Mouse (Mus musculus) ES-E14 (cell line): Measurements from ENCODE around the gene Tut7. TPM values are rescaled to one million over a fixed set of nuclear protein-coding genes. Genes with fewer than 3 reads are reported as not detected.
"Not testable (repeated sequence)": the region's sequence is repeated elsewhere in the genome, so short reads cannot be mapped to it uniquely, and the experiment has no call there.

Source experiments
- DNase-seq: peaks from one replicate; pipeline ENCODE4 v3.0.0-alpha.2; 2013; ENCODE audit warnings: low read depth, low spot score
- H3K27ac ChIP-seq: 2 replicates; pipeline ENCODE4 v1.5.1; 2012; ENCODE audit warnings: low read depth, mild to moderate bottlenecking, low read length, moderate library complexity, mixed read lengths; ENCODE audit not compliant: poor library complexity, insufficient read depth, severe bottlenecking
- H3K36me3 ChIP-seq: 2 replicates; pipeline ENCODE4 v1.6.1; 2012; ENCODE audit warnings: mild to moderate bottlenecking, low read length, moderate library complexity, mixed read lengths; ENCODE audit not compliant: control insufficient read depth, poor library complexity, insufficient read depth, severe bottlenecking
- H3K4me1 ChIP-seq, 2 experiments: fragments of 150-350 bp in 1 of 2; sonication (generic) in 1 of 2; 2 replicates each; pipeline ENCODE4 v1.6.1; 2012; ENCODE audit warnings: low read length in 2 of 2, mild to moderate bottlenecking in 1 of 2, mixed read lengths in 1 of 2; ENCODE audit not compliant: control insufficient read depth in 2 of 2, insufficient read depth in 2 of 2, poor library complexity in 1 of 2
- H3K4me3 ChIP-seq, 2 experiments: fragments of 150-350 bp in 1 of 2; sonication (generic) in 1 of 2; 2 replicates each; pipeline ENCODE4 v1.5.1; 2012; ENCODE audit warnings: low read length in 2 of 2, low read depth in 1 of 2, mild to moderate bottlenecking in 1 of 2, mixed read lengths in 1 of 2; ENCODE audit not compliant: insufficient read depth in 1 of 2, poor library complexity in 1 of 2, severe bottlenecking in 1 of 2
- H3K9ac ChIP-seq: 2 replicates; pipeline ENCODE4 v1.6.1; 2012; ENCODE audit warnings: low read depth, mild to moderate bottlenecking, low read length, mixed read lengths; ENCODE audit not compliant: poor library complexity, insufficient read depth, severe bottlenecking
- H3K9me3 ChIP-seq: fragments of 150-350 bp; sonication (generic); 2 replicates; pipeline ENCODE4 v1.6.1; 2012; ENCODE audit warnings: low read depth, mild to moderate bottlenecking, low read length; ENCODE audit not compliant: control insufficient read depth, insufficient read depth
- CHD2 ChIP-seq: IDR thresholded peaks from 2 replicates; pipeline ENCODE4 v1.6.1; 2014; ENCODE audit warnings: mild to moderate bottlenecking, low read depth, low read length, inconsistent platforms
- HCFC1 ChIP-seq: IDR thresholded peaks from 2 replicates; pipeline ENCODE4 v1.6.1; 2012; ENCODE audit warnings: low read length, inconsistent platforms, borderline replicate concordance; ENCODE audit not compliant: insufficient read depth
- MAFK ChIP-seq: IDR thresholded peaks from 2 replicates; pipeline ENCODE4 v1.6.1; 2014; ENCODE audit warnings: mild to moderate bottlenecking, low read depth, low read length, inconsistent platforms; ENCODE audit not compliant: insufficient read depth
- ZC3H11A ChIP-seq: IDR thresholded peaks from 2 replicates; pipeline ENCODE4 v1.6.1; 2012; ENCODE audit warnings: low read depth, mild to moderate bottlenecking, inconsistent platforms, low read length, borderline replicate concordance
- ZNF384 ChIP-seq: IDR thresholded peaks from 2 replicates; pipeline ENCODE4 v1.6.1; 2012; ENCODE audit warnings: low read depth, low read length, inconsistent platforms
- in situ Hi-C, 2 experiments: fragments of 600-800 bp; cut with MboI; formaldehyde crosslinking; loops; one replicate each; pipeline ENCODE4 v1.15.1; 2025; ENCODE audit warnings: low sequenced_read_pairs in 2 of 2, inconsistent platforms in 1 of 2; ENCODE audit not compliant: unreplicated experiment in 2 of 2
- total RNA-seq: library from RNA; depleted of rRNA; stranded (reverse); fragments of 300-350 nt; gene quantifications from 2 replicates; pipeline ENCODE4 v1.2.3, GENCODE M21; 2012

Tut7 gene
- total RNA-seq, 1 experiment = 31.1 TPM

DNA sequence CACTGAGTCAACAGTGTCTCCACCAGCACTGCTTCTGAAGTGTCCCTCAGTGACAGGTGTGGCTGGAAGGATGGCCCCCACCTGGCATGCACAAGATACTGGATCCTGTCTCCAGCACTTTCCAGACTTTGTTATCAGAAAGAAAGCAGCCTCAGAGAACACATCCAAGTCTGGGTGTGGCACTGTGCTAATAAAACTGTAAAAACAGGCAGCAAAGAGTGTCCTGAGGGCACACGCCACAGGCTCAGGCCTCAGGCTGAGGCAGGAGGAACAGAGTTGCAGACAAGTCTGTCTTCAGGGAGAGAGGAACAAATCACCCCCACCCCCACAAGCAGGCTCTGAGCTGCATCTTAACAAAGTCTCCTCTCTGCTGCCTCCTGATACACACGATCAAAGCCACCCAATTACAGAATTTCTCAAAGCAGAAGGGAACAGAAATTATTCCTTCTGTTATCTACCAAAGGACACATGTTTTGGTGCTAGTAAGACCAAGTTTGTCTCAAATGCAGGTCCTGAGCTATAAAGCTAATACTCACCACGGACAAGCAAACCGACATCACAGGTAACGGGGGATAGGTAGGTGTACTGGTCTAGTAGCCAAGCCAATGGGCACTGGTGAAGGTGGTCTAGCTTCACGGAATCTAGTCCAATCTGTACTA is 27.0 kb downstream of the Tut7 start:
- TF ChIP-seq ZC3H11A (no peak), MAFK (no peak), HCFC1 (no peak), ZNF384 (no peak), CHD2 (no peak)
- H3K4me1 ChIP-seq = peaks cover 2 to 4% of the 10 kb centered on the region in 2 experiments; a peak in 3 of 4 replicates
- H3K9ac ChIP-seq = no peak overlapping the region
- peaks cover 41% of the 10 kb centered on the region for H3K36me3 ChIP-seq
- no peak overlapping the region for H3K4me3 ChIP-seq
- DNase-seq = no peak
- no peak overlapping the region for H3K27ac ChIP-seq
- in situ Hi-C loops = no loop called here
- H3K9me3 ChIP-seq = no peaks in the 10 kb centered on the region

GRCm38 (mm10) chr13:59794786-59795185 is 28.2 kb downstream of the Tut7 start:
- TF ChIP-seq HCFC1 = no peak
- no peak for TF ChIP-seq ZC3H11A
- in situ Hi-C loops = no loop called here
- peaks cover 2 to 4% of the 10 kb centered on the region in 2 experiments; a peak in 3 of 4 replicates for H3K4me1 ChIP-seq
- H3K36me3 ChIP-seq = peaks cover 34% of the 10 kb centered on the region
- H3K9ac ChIP-seq = no peak overlapping the region
- no peak overlapping the region for H3K27ac ChIP-seq
- no peaks in the 10 kb centered on the region for H3K9me3 ChIP-seq
- no peak overlapping the region for H3K4me3 ChIP-seq
- no peak for DNase-seq

DNA sequence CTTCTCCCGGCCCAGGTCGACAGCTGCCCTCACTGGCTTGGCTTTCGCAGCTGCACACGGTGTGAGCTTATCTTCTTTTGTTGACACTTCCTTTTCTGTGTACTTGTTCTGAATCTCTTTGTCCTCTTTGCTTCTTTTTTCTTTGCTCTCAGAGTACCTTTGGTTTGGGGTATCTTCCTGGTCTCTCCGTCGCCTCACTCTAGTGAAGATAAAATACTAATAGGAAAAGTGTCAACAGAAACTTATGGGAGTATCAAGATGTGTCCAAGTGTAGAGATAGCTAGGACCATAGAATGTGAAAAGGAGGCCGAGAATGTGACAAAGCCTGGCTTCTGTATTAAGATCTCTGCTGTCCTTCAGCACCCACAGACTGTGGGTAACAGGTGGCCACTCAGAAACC is 40.8 kb downstream of the Tut7 start, which contains the start of gene Gm49354:
TSS of gene Gm49354 (minus strand) at position 101 of the 400 bp plus-strand sequence.
- peaks cover 37% of the 10 kb centered on the region for H3K36me3 ChIP-seq
- H3K9ac ChIP-seq = no peak within 1 kb of the TSS
- H3K4me3 ChIP-seq = no peak within 1 kb of the TSS
- H3K9me3 ChIP-seq = no peaks in the 10 kb centered on the region
- in situ Hi-C loops = no loop called here
- TF ChIP-seq ZC3H11A (no peak), CHD2 (no peak), MAFK (no peak), HCFC1 (no peak), ZNF384 (no peak)
- no peaks in the 10 kb centered on the region for H3K4me1 ChIP-seq
- H3K27ac ChIP-seq = no peak within 1 kb of the TSS
- DNase-seq = no peak

GRCm38 (mm10) chr13:59779744-59780264 is 43.1 kb downstream of the Tut7 start:
- DNase-seq, H3K4me3 ChIP-seq, H3K9me3 ChIP-seq, H3K9ac ChIP-seq, in situ Hi-C loops, H3K27ac ChIP-seq, H3K4me1 ChIP-seq: not testable (repeated sequence)
- peak; percentile 95 for TF ChIP-seq ZNF384
- H3K36me3 ChIP-seq = peaks cover 30% of the 10 kb centered on the region

DNA sequence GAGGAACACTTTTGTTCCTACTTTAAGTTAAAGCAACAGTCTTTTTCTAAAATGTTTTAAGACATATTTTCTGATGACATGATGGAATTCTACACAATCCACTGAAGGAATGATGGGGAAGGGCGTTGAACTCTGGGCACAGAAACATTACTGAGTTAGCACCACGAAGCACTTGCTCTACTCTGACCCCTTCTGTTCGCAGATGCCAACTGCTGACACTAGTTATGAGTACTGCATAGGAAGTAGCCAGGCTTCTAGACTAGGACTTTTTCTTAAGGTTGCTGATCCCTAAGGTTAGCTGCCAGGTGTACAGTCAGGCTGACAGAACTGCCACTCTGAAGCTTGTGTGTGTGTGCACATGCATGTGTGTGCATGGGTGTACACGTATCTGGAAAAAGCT is 43.7 kb downstream of the Tut7 start:
- in situ Hi-C loops = no loop called here
- TF ChIP-seq ZC3H11A (no peak), ZNF384 (0 out of 2 replicates have a peak, but pooled peaks have one; percentile 18)

More for the DNA sequence above, 43.7 kb downstream of the Tut7 start:
- Histone ChIP-seq H3K9me3 (no peaks in the 10 kb centered on the region), H3K9ac (no peak overlapping the region), H3K36me3 (peaks cover 27% of the 10 kb centered on the region), H3K4me1 (no peaks in the 10 kb centered on the region), H3K27ac (no peak overlapping the region), H3K4me3 (no peak overlapping the region)
- no peak for DNase-seq
